Mouse (Mus musculus) kidney, adult 2 months (tissue): ENCODE data around the gene Asic1.

Experiments used
- CTCF ChIP-seq: fragments of 200-500 bp; conservative IDR thresholded peaks from 2 replicates; pipeline ENCODE4 v1.5.1; 2011; ENCODE audit warnings: low read depth, mild to moderate bottlenecking, control low read depth, low read length, moderate library complexity, mixed read lengths; ENCODE audit not compliant: insufficient read depth, insufficient read length
- POLR2A ChIP-seq: fragments of 200-500 bp; IDR thresholded peaks from one replicate; pipeline ENCODE4 v1.6.1; 2011; ENCODE audit warnings: low read depth, low read length, control low read depth

GRCm38 (mm10) chr15:99733186-99733585 lies 63.0 kb downstream of the Asic1 start:
- TF ChIP-seq CTCF = no peak
- no peak for TF ChIP-seq POLR2A
